Mouse (Mus musculus) frontal cortex, adult 2 months (tissue): ENCODE results near the gene Procr. TPM values are rescaled to one million over a fixed set of nuclear protein-coding genes. Genes with fewer than 3 reads are reported as not detected.
"Not testable (repeated sequence)": the region's sequence is repeated elsewhere in the genome, so short reads cannot be mapped to it uniquely, and the experiment has no call there.

ENCODE experiments used
- DNase-seq, 2 experiments: peaks; one replicate each; pipeline ENCODE4 v3.0.0; 2022; ENCODE audit warnings: low spot score in 1 of 2; ENCODE audit errors: extremely low spot score in 1 of 2
- polyA plus RNA-seq: library from polyadenylated mRNA; depleted of rRNA; stranded (reverse); fragments of >200 nt; gene quantifications from 2 replicates; pipeline ENCODE4 v1.2.3, GENCODE M21; 2012; rRNA removed

Gene Procr
- polyA plus RNA-seq = 1.5 and 2.6 TPM in 2 replicates

DNA sequence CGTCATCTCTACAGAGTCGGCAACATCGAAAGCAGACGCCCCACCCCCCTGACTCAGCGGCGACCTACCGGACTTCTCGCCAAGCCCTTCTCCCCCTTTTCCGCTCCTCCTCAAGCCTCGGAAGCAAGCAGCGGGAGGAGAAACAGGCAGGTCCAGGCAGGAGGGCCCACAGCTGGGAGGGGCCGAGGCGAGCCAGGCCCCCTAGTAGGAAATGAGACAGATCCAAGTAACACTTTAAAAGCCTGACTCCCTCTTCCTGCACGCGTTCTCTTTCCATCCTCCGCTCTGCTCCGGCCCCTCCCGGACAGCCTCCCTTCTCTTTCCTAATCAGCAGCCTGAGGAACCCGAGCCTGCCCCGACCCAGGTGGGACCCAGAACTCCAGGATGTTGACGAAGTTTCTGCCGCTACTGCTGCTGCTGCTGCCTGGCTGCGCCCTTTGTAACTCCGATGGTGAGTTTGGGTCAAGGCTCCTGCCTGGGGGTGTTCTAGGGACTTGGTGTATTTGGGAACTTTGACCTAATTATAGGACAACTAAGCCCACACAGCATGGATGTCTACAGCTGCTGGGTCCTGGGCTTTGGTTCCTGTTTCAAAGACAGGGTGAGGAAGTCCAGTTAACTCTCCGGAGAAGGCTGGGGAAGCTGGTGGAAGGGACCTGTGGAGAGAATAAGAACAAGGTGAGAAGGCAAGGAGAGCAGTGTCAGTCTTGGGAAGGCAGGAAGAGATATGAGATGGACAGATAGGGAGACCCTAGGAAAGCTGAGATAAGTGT, at the start of gene Procr:
Gene Procr (plus strand): TSS at position 104 of the 773 bp plus-strand sequence.
- DNase-seq = no peak

DNA sequence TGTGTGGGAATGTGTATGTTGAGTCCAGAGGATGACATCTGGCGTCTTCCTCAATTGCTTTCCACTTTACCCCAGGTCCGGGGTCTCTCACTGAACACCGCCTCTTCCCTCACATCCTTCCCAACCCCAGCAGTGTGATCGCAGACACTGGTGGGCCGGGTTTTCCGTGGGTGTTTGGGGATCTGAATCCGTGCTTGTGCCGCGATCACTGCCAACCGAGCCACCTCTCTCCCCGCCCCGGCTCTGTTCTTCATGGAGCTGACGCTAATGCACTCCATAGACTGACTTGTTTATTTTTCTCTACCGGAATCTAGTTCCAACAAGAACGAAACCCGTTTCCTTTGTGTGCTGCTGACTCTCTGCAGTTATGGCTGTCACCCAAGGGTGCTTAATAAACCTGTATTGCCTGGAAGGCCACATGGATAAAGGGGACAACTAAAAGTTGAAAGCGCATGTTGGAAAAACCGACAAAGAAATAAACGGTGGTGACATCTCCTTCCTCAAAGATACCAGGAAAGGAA, 49.5 kb upstream of the Procr start:
- peak in 1 of 2 experiments; percentile 31 for DNase-seq

DNA sequence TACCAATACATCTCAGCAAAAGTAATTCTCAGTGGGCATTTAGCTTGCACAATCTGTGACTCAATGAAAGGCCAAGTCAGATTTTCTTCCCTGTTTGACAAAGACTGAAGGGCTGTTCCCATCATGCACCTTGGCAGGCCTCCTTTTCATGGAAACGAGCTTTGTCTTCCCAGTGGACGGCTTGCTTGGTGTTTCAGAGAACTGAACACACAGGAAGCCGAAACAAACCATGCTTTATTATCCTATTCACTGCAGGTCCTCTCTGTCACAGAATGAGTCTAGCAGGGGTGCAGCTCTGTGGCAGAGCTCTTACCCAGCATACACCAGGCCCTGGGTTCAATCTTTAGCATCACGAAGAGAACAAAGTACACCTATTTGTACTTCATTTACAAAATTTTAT, 47.3 kb upstream of the Procr start:
- no peak for DNase-seq

DNA sequence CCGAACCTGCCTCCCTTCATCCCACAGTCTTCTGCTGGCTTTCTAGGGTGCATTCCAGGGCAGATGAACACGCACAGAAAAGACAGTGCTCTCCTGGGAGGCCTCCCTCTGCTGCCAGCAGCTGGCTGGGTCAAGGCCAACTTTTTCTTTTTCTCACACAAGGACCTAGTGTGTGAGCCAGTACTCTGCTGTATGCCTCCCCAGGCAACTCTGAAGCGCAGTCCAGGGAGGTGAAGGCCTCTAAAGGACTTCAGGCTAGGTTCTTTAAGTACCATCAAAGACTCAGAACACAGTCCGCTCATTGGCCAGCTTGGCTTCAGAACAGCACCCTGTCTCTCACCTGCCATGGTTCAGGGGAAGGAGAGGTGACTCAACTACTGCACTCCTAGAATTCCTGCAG, 43.7 kb upstream of the Procr start:
- DNase-seq = peak in 1 of 2 experiments; percentile 66

DNA sequence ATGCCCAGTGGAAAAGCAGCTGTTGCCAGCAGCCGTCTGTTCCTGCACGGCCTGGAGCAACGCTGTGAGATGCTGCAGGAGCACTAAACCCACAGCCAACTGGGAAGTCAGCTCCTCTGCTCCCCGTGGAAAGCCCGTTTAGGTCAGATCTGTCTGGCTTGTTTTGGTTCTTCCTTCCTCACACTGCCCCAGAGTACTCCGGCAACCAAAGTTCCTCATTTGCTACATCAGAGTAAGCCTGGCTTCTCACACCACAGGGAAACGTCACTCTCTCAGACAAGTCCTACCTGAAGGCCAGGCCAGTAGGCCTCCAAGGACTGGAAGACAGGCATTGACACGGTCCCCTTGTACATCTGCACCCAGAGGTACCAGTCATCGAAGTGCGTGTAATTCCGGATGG, 40.4 kb upstream of the Procr start:
- DNase-seq = no peak

DNA sequence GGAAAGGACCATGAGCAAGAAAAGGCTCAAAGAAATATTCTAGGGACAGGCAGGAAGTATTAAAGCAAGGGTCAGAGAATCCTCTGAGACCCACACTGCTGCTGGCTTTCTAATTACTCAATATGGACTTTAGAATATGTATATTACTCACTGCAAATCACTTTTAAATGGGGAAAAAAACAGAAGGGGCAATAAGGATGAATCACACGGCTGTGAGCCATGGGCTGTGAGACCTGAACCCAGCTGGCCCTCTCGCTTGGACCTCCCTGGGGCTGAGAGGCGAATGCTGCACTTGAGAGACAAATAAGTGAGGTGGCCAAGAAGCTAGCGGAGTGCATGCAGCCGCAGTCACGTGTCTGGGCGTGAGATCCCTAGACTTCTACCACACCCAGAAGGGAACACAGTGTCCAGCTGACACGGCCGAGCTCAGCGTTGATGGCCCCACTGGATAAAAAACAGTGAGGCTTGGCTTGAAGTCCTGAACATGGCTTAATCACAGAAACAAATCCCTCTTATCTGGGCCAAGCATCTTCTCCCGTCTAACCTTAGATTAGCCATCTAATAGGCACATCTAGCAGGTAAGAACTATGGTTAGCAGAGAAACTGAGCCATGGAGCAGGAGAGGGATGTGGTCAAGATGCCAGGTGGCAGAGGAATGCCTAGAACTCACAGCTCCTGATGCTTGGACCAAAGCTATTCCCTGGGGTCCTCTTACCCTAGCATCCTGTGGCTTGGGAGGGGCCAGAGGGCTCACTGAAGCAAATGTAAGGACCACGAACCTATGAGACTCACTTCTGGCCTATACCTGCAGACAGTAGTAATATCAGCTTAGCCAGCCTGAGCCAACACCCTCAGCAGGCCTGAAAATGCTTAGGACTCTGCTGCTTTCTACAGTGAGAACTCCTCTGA, 33.6 kb upstream of the Procr start:
- DNase-seq = no peak

DNA sequence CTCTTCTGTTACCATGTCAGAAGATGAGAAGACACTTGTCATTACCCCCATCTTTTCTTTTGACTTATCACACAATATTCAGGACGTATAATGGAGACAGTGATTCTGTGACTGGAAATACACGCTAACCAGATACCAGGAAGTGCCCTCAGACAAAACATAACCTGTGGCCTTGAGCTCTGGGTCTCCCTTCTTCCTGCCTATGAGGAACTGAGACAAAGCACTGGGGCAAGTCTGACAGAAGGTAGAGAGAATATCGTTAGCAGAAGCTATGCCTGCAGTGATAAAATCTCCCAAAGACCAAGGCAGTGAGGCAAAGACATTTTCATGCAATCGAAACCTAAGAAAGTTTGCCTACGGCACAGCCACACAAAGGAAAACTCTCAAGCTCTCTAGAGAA, 30.3 kb upstream of the Procr start:
- DNase-seq = no peak

DNA sequence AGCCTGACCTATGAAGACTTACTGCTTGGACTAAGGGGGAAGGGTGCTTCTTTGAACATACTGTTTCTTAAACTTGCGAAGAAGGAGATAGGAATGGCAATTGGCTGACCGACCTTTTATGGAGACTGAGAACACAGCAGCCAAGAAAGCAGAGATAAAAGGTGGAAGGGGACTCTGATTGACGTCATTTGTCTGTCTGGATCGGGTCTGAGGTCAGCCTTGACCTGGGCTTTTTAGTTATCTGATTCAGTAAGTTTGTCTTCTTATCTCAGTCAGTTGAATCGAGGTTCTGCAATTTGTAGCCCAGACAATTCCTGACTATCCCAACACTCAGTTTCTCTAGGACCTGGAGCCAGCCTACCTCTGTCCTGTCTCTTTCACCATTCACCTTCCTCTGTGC, 26.9 kb upstream of the Procr start:
- no peak for DNase-seq

DNA sequence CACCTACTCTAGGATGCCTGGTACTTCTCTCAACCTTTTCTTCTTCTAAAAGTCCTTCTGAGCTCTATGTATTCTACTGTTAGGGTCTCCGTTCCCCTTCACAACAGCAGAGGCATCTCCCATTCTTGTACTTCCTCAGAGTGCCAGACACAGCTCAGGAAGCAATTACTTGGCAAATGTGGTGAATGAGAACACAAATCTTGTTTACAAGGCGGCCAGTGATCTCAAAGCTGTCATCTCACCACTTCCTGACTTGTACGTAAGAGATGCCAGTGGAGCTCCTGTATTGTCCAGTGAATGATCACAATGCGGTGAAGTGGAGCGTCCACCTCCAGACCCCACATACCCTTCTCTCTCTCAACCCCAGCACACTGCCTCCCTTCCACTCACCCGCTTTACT, 26.4 kb upstream of the Procr start:
- no peak for DNase-seq

DNA sequence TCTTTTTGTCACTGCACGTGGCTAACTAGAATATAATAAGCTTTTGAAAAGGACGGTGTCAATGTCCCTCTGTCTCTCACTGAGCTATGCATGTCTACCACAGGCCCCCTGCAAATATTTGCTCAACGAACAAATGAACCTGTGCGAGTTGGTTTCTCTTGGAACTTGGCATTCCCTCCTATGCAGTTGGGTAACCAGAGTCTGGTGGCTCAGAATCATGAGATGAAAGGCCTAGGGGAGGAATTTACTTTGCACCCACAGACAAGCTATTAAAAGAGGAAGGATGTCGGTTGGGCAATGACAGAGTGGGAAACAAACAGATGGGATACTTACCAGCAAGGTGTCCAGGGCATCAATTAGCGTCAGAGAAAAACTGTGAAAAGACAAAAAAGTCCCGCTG, 24.6 kb upstream of the Procr start:
- DNase-seq = no peak

DNA sequence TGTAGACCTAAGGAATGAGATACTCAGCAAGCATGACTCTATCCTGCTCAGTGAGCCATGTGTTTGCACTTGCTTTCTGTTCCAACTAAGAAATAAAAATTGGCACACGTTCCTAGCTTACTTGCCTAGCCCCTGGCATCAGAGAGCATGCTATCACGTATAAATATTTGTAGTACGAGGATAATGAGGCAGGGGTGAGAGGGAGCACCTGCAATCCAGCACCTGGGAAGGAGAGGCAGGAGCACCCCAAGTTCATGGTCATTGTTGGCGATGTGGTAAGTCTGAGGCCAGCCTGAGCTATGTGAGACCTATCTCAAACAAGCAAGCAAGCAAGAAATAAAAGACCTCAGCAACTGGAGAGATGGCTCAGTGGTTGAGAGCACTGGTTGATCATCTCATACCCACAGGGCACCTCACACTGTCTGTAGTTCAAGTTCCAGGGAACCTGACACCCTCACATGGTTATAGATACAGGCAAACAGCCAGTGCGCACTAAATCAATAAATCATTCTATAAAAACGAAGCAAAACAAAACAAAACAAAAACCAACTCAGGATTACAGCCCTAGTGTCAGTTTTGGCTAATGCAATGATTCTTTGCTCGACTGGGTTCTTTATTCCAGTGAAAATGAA, 23.0 kb upstream of the Procr start:
- no peak for DNase-seq

DNA sequence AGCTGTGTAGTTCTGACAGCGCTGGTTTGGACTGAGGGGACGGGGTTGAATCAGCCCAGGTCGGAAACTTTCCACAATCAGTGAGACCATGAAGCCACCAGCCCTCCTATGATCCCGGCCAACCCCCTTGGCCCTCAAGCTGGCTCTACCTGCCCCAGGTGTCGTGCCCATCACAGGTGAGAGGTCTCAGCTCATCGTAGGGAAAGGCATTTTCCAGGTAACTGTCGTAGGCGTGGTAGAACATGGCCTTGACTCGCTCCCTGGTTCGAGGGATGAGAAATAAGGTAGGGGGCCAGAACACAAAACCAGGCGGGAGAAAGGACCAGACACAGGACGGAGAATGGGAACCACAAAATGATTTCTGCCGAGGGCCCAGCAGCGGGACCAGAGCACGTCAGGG, 22.2 kb upstream of the Procr start:
- DNase-seq = no peak

DNA sequence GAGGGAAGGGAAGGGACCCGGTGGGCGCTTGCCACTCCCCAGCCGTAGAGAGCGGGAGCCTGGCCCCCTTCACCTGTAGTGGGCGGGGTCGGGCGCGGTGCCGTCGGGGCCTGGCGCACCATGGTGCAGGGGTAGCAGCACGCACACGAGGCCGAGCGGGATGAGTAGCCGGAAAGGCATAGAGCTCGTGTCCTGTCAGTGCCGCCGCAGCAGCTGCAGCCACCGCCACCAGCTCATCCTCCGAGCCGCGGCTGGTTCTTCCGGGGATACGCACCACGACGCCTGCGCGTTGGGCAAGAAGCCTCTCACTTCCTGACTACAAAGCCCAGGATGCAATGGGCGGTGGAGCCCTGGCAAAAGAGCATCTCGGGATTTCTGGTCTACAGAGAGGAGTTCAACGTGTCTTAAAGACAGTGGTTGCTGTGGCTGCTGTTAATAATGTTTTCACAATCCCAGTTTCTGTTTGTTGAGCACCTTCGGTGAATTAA, 21.7 kb upstream of the Procr start, which contains the start of gene Edem2:
Gene Edem2 (minus strand): TSS at position 318 of the 488 bp plus-strand sequence.
- peak; percentile 89 to 94 for DNase-seq

DNA sequence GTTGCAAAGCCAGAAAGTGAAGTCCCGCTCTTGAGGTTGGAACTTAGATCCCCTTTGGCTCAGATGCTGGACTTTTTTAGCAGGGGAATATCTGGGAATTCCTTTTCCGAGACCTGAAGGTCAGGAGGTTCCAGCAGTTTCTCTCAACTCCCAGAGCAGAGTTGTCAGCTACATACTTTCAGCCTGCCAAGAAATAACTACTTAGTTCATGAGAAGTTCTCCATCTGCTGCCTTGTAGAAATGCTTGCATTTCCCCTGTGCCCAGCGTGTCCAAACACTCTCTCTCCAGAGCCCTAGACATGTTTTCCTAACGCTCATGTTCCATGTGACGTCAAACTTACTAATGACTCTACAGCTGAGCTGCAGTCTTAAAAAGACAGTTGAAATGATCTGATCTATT, 15.8 kb upstream of the Procr start:
- DNase-seq = no peak

DNA sequence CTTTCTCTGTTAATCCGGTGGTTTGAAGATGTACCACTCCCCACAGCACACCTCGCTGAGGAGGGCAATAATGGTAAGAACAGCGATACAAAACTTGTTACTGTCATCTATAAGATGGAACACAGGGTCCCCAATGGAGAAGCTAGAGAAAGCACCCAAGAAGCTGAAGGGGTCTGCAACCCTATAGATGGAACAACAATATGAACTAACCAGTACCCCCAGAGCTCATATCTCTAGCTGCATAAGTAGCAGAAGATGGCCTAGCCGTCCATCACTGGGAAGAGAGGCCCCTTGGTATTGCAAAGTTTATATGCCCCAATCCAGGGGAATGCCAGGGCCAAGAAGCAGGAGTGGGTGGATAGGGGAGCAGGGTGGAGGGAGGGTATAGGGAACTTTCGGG, 15.2 kb upstream of the Procr start, which contains the start of gene Gm17581:
Gene Gm17581 (minus strand): TSS at position 101 of the 400 bp plus-strand sequence.
- not testable (repeated sequence) for DNase-seq

DNA sequence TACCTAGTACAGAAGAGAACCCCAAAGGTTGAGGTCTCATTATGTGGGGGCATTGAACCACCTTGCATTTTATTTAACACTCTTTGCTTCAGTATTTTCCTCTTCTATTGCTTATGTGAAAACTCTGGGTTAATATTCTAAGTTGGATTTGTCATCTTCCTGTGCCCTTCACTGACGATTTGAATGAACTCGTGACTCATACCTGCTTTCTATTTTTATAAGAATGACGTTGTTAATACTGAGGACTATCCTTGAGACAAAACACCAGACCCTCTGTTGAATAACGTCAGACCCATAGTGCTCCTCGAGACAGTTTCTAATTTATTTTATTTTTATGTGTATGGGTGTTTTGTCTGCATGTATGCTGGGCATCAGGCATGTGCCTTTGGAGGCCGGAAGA, 14.0 kb upstream of the Procr start:
- no peak for DNase-seq

DNA sequence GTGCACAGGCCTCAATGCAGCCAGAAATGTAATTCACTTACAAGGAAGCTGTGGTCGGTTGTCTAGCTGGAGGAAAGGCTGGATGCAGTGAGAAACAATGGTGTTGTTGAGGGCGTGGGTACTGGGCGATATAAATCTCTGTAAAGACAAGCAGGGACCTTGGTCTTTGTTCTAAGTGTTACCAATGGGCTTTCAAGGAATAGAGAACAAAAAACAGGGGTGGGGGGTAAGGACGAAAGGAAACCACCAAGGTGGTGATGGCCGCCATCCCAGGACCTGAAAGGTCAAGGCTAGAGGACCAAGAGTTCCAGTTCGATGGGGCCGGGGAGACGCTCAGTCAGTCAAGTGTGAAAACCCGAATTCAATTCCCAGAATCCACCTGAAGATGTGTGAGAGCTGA, 13.1 kb upstream of the Procr start:
- DNase-seq = no peak

DNA sequence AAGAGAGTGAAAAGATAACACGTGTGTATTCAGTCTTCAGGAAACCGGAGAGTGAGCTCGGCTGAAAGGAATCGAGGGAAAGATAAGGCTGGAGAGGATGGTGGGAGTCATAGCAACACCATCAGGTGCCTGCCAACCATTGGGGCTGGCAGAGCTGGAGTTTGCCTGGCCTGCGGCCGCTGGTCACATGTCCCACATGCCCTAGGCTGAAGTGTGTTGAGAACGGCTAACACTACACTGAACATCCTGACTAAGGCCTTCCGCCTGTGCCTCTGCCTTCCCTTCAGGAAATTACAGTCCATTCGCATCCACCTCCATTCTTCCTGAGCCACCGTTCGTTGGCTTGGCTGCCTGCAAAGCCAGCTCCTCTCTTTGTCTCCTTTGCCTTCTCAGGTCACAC, 8.7 kb upstream of the Procr start:
- DNase-seq = no peak

DNA sequence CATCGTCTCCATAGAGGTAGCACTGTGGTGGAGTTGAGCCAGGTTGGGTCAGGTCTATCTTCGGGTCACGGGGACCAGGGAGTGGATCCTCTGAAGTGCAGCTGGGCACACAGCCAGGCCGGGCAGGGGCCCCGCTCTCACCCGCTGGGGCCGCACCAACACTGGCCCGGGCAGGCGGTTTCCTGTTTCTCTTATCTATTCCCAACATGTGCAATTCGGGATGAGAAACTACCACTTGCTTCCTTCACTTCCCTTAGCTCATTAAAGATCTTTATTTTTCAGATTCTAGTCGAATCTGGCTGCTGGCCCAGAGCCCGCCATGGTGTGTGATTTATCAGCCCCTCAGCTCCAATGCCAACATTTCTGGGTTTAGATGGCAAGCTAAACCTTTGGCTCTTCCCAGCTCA, 8.0 kb upstream of the Procr start:
- DNase-seq = no peak

DNA sequence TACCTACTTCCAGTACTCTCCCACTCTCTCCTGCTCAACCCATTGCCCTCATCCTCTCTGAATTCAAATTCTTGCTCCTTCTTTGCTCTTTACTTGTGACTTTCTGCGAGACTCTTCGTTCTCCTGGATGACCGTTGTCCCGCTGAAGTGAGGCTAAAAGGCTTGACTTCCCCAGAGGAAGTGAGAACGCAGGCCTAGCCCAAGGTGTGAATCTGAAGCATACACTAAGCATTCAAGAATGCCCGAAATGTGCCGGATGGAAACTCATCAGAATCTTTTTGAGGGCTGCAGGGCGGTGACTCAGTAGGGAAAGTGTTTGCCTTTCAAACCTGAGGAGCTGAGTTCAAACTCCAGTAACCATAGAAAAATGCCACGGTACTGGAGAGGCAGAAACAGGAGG, 7.6 kb upstream of the Procr start:
- no peak for DNase-seq

DNA sequence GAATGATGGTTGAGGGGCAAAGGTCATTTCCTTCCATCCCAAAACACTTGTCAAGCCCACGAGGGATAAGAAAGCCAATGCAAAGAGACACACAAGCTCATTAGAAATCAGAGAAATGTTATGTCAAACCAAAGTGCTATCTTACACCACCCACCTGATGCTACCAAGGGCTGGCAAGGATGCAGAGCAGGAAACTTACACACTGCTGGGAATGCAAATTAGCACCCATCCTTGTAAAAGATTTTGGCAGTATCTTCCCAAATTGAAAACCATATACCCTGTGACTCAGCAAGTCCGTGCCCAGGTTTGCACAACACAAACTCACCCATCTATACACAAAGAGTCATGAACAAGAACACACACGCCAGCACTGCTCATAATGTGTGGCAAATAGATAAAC, 5.4 kb upstream of the Procr start:
- DNase-seq = peak in 1 of 2 experiments; percentile 25
